Mouse (Mus musculus): Measurements from ENCODE around the gene Glb1l. TPM values are rescaled to one million over a fixed set of nuclear protein-coding genes. Genes with fewer than 3 reads are reported as not detected.

Glb1l gene
- 10 to 100 TPM; 20.6 to 23.3 TPM for total RNA-seq (2023)

GRCm38 (mm10) chr1:75210136-75211087 lies at the start of gene Glb1l, which contains the start of gene Stk16:
Gene Glb1l (minus strand): TSS chr1:75210813.
Gene Stk16 (plus strand): TSS chr1:75210838.

DNA sequence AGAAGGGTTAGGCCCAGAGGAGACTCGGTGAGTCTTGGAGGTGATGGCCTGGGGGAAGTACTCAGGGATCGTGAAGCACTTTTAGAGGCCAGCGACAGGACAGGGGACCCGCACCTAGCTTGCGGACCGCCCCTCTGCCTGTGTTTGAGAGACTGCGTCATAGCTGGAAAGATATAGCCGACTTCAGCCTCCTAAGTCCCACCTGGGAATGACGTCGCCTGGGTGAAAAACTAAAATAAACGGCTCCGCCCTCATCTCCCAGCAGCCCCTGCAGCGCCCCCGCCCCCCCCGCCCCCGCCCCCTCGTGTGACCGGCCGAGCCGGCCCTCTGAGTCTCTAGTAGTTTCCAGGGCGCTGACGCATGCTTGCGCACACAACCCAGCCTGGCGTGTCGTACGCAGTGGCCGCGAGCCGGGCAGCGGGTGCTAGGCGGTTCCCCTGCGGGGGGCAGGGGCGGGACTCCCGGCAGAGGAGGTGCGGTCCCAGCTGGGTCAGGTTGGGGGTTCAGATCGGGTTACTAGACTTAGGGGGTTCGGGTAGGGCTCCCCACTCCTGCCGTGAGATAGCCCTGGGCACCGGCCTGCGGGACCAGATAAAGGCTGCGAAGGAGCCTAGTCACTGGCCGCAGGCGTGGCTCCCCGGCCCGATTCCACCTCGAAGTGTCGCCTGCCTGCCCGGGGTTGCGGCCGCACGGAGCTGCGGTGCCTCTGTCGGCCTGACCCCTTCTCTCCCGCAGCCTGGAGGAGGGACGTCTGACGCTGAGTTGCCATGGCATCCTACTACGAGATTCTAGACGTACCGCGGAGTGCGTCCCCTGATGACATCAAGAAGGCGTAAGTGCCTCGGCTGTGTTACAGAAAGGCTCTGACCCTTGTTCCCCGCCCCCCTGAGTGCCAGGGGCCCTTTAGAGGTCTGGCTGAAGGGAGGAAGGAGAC lies 25.8 kb upstream of the Glb1l start, which contains the start of gene Dnajb2:
TSS of gene Dnajb2 (plus strand) at position 290 of the 934 bp plus-strand sequence.

DNA sequence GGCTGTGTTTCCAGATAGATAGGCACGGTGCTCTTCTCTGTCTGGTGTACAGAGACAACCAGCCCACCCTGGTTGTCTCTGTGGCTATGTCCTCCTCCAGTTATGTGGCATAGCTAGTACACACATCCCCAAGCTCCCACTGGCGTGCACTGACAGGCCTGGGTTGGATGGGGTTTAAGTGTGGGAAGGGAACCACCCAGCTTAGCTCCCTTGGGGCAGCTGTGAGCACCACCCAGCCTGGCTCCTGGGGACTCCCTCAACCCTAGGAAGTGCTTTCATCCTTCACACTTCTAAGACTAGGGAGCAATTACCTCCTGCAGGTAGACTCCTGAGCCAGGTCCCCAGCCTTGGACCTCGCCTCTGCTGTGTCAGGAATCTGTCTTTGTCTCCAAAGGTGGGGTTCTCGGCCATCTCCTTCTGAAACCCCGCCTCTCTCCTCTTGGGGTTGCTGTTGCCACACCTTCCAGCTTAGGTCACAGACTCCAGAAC lies 21.1 kb upstream of the Glb1l start, which contains the start of gene A630095N17Rik:
TSS of gene A630095N17Rik (minus strand) at position 439 of the 489 bp plus-strand sequence.

DNA sequence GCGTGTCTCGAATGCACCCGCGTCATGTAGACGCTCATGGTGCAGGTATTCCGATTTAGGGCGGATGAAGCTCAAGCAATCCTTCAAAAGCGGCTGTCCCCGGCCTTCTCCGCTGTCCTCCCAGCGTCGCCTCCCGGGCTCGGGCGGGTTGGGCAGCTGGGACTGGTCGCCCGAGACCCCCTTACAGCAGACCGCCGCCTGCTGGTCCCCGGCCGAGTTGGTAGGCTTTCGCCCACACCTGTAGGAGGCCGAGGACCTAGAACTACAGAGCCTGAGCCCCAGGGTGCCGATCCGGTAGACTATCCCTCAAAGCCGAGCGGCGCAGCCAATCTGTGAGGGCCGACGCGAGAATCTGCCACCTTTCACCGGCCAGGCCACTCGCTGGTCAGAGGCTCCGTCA lies 8.9 kb upstream of the Glb1l start, which contains the start of gene Tuba4a:
TSS of gene Tuba4a (minus strand) at position 335 of the 400 bp plus-strand sequence.

DNA sequence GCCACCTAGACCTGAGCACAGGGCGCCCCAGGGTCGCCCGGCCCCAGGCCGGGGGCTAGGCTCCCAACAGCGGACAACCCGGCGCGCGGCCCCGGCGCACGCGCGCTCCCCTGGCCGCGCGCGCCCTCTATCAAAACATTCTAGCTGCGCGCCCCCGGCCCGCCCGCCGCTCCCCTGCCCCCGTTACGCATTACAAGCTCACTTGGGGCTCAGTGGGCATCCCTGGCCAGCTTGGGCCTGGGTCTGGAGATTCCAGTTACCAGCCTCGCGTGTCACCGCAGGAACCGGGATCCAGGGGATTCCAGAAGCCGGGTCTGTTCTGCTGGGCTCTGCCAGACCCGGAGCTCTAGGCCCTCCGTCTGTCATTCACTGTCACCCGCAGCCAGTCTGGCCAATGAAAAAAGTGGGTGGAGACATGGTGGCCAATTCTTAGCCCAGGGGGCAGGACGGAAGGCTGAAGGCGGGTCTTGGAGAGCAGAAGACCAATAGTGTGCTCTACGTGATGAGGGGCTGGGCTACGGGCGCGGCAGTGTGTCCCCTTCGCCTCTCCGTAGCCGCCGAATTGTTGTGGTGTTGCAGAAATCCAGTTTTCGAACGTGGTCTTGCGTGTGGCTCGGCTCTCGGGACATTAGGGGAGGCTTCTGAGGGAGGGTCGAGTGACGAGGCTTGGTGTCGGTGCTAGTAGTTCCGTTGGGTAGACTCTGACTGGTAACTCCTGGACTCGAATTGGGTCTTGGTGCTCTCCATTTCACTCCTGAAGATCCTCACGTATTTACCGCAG lies 18.8 kb downstream of the Glb1l start, which contains the start of the genes Ankzf1 and Atg9a:
TSS of gene Ankzf1 (plus strand) at position 530 of the 781 bp plus-strand sequence.
TSS of gene Atg9a (minus strand) at position 575 of the 781 bp plus-strand sequence.

DNA sequence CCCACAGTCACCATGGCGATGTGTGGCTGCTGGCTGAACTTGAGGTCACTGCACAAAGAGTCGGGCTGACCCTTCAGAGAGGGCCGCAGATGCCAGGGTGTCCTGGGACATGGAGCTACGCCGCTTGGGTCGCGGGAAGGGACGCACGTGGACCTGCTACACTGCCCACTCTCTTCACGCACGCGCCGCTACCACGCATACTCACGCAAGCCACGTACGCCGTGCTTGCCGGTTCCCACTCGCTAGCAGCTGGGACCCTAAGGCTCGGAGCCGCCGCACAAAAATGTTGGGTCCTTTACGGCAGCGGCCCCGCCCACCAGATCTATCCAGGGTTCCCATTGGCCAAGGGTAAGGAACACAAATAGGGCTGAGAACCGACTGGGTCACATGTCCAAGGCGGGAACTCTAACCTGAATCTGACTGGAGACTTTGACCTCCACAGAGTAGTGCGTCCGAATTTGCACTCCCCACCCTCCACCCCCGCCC lies 30.5 kb downstream of the Glb1l start, which contains the start of gene Abcb6:
TSS of gene Abcb6 (minus strand) at position 288 of the 486 bp plus-strand sequence.

DNA sequence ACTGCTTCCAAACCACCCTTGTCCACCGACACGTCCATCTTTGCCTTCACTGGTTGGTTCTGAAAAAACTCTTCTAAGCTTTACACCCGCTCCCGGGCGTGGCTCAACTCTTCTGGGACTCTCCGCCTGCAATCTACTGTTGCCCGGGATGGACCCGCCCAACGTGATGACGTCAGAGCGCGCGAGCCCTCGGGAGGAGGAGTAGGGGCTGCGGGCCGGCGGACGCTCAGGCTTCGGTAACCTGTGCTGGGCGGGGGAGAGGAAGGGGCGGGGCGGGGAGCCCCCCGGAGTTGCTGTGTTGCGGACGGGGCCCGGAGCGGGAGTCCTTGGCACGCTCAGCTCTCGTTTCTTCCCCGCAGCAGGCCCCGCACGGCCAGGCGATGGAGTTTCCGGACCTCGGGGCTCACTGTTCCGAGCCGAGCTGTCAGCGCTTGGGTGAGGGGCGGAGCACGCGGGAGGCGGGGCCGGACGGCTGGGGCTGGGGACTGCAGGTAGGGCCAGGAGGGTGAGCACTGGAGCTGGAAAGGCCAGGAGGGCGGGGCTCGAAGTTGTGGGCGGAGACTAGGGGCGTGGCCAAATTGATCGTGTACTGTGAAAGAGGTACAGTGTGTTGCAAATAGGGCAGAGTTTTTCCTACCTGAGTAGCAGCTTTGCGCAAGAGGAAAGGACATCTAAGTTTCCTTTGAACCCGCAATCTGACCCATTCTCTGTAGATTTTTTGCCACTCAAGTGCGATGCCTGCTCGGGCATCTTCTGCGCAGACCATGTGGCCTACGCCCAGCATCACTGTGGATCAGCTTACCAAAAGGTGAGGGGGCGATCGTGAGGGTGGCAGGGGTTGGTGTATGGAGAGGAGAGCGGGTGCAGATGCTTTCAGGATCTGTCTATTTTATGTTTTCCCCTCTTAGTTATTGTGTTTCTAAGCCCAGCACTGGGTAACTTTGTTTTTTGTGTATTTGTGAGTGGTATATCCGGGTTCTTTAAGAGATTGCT lies 41.8 kb downstream of the Glb1l start, which contains the start of gene Zfand2b:
TSS of gene Zfand2b (plus strand) at position 175 of the 993 bp plus-strand sequence.

Other genes starting within 250 kb of the Glb1l start
- gene Nhej1, start 85.6 kb downstream of the Glb1l start, total RNA-seq (2023) = 1 to 10 TPM; 6.2 to 7.5 TPM
- gene Slc23a3, start 76.9 kb downstream of the Glb1l start, total RNA-seq (2023) = 1 to 10 TPM in 1 of 2 experiments, under 1 TPM in 1; 0.97 to 1.7 TPM
- 100 to 1,000 TPM; 107 to 118 TPM for gene Cnppd1, start 68.1 kb downstream of the Glb1l start, total RNA-seq (2023)
- 10 to 100 TPM; 67.3 to 75.8 TPM for gene Retreg2, start 68.0 kb downstream of the Glb1l start, total RNA-seq (2023)
- gene Zfand2b, start 42.2 kb downstream of the Glb1l start, total RNA-seq (2023) = 10 to 100 TPM; 52.0 to 53.7 TPM
- 10 to 100 TPM in 1 of 2 experiments, 1 to 10 TPM in 1; 9.1 to 15.4 TPM for gene Abcb6, start 30.4 kb downstream of the Glb1l start, total RNA-seq (2023)
- 10 to 100 TPM; 20.1 to 20.9 TPM for gene Ankzf1, start 18.7 kb downstream of the Glb1l start, total RNA-seq (2023)
- 10 to 100 TPM; 69.5 to 69.6 TPM for gene Atg9a, start 18.6 kb downstream of the Glb1l start, total RNA-seq (2023)
- 100 to 1,000 TPM; 136 to 150 TPM for gene Stk16, start within 50 bp of the Glb1l start, total RNA-seq (2023)
- gene Tuba4a, start 9.1 kb upstream of the Glb1l start, total RNA-seq (2023) = 100 to 1,000 TPM; 408 to 432 TPM
- gene A630095N17Rik, start 21.3 kb upstream of the Glb1l start, total RNA-seq (2023) = not detected
- 10 to 100 TPM; 13.0 to 17.9 TPM for gene Dnajb2, start 25.6 kb upstream of the Glb1l start, total RNA-seq (2023)
- gene Ptprn, start 53.7 kb upstream of the Glb1l start, total RNA-seq (2023) = not detected
- gene Resp18, start 67.6 kb upstream of the Glb1l start, total RNA-seq (2023) = not detected
- gene Dnpep, start 107.2 kb upstream of the Glb1l start, total RNA-seq (2023) = 10 to 100 TPM; 26.2 to 31.6 TPM
- under 1 TPM; 0.11 to 0.38 TPM for gene Des, start 149.5 kb upstream of the Glb1l start, total RNA-seq (2023)
- not detected for gene Speg, start 164.5 kb upstream of the Glb1l start, total RNA-seq (2023)
- 10 to 100 TPM; 46.4 to 47.9 TPM for gene Gmppa, start 225.1 kb upstream of the Glb1l start, total RNA-seq (2023)
- gene Asic4, start 239.6 kb upstream of the Glb1l start, total RNA-seq (2023) = not detected

Measured in neutrophil, adult 83 days (primary cell).